Comparison of ENCODE assay signal across 12 mouse cellular contexts in the genomic region with DNA sequence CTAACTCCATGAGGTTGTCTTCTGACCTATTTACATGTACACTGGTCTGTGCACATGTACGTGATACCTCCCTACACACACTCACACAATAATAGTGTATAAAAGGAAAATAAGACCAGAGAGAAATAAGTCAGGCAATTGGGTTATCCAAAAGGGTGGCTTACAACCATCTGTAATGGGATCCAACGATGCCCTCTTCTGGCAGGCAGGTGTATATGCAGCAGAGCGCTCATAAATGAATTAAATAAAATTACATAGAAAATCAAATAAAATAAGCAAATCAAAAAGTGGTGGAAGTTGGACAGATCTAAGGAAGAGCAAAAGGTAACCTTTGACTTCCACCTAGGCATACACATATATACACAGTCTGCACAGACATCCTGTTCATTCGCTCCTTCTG. TPM values are rescaled to one million over a fixed set of nuclear protein-coding genes. Genes with fewer than 3 reads are reported as not detected.
A peak's percentile ranks its signal among the peaks of the same experiment; 100 is the strongest.
DNase-seq lines count a peak whose midpoint lies in the region; ATAC-seq and TF ChIP-seq lines count a peak whose summit lies in the region.
"Had no signal": no experiment of that assay in that cellular context is flagged by ENCODE, and none has a peak within 500 bp of the region (broad histone marks: within the 10 kb centered on the region; RNA-seq: fewer than 3 reads in every experiment).

No protein-coding gene starts in this region.

- no peak for TF ChIP-seq POLR2A in heart, adult 2 months (IDR thresholded peaks at IDR 0.05; ENCODE audit: insufficient read depth, low read depth, low read length)
- TF ChIP-seq POLR2A in lung, adult 2 months (IDR thresholded peaks at IDR 0.05; ENCODE audit: borderline replicate concordance, extremely low read depth, low read depth, low read length), result no peak

- no peak overlapping the region for H3K27ac ChIP-seq in heart, adult 2 months
- no peak overlapping the region for H3K27ac ChIP-seq in heart, embryonic 12.5 days (ENCODE audit: poor library complexity, severe bottlenecking)
- H3K27ac ChIP-seq: embryonic facial prominence, embryonic 13.5 days; limb, embryonic 12.5 days had no signal

- ATAC-seq in heart, embryonic 12.5 days (ENCODE audit: insufficient number of reproducible peaks, low FRiP score), result no peak

- no peak for DNase-seq in heart, adult 2 months
- DNase-seq in lung, postnatal 14 days, result peak; percentile 1
- no peak for DNase-seq in lung, adult 2 months
- peak; percentile 6 for DNase-seq in R1 (ENCODE audit: low read depth, low spot score)
- peak; percentile 8 for DNase-seq in thymus, postnatal 14 days
- DNase-seq in spleen, adult 18-20 months, result no peak
- no peak for DNase-seq in layer of hippocampus, adult 11-12 months (ENCODE audit: low spot score)
- DNase-seq: right cerebral cortex, adult 18-20 months had no signal

- no peaks in the 10 kb centered on the region for H3K36me3 ChIP-seq in heart, adult 2 months (ENCODE audit: control insufficient read depth, insufficient read depth, low read length)
- peaks cover 22% of the 10 kb centered on the region for H3K36me3 ChIP-seq in heart, embryonic 12.5 days

- no peak overlapping the region for H3K4me3 ChIP-seq in heart, adult 2 months
- H3K4me3 ChIP-seq in heart, embryonic 12.5 days, result no peak overlapping the region
- no peak overlapping the region for H3K4me3 ChIP-seq in lung, adult 2 months (replicated peaks; ENCODE audit: extremely low read depth, low read depth, low read length)
- H3K4me3 ChIP-seq: embryonic facial prominence, embryonic 13.5 days; limb, embryonic 12.5 days had no signal

- no peak overlapping the region for H3K9ac ChIP-seq in heart, adult 2 months (ENCODE audit: low read depth, low read length)
- H3K9ac ChIP-seq in heart, embryonic 12.5 days, result no peak overlapping the region
- H3K9ac ChIP-seq: embryonic facial prominence, embryonic 13.5 days; limb, embryonic 12.5 days had no signal

- H3K27me3 ChIP-seq in heart, adult 2 months (ENCODE audit: control insufficient read depth, insufficient read depth, low read length), result no peaks in the 10 kb centered on the region
- no peaks in the 10 kb centered on the region for H3K27me3 ChIP-seq in heart, embryonic 12.5 days (replicated peaks)
- H3K27me3 ChIP-seq: embryonic facial prominence, embryonic 13.5 days; limb, embryonic 12.5 days had no signal

- no peak for TF ChIP-seq EP300 in heart, adult 2 months (IDR thresholded peaks at IDR 0.05; ENCODE audit: insufficient read depth, low read depth, low read length)

- intact Hi-C loops in heart, adult 2 months (cut with DNase I), result no loop called here

- H3K4me2 ChIP-seq in heart, embryonic 12.5 days, result no peak overlapping the region
- H3K4me2 ChIP-seq: embryonic facial prominence, embryonic 13.5 days; limb, embryonic 12.5 days had no signal

- H3K4me1 ChIP-seq in heart, adult 2 months (ENCODE audit: control insufficient read depth, insufficient read depth, low read length), result no peaks in the 10 kb centered on the region
- H3K4me1 ChIP-seq in heart, embryonic 12.5 days (replicated peaks), result no peaks in the 10 kb centered on the region
- H3K4me1 ChIP-seq in lung, adult 2 months (ENCODE audit: control insufficient read depth, insufficient read depth, low read length), result no peaks in the 10 kb centered on the region
- H3K4me1 ChIP-seq: embryonic facial prominence, embryonic 13.5 days; limb, embryonic 12.5 days had no signal

- TF ChIP-seq CTCF in heart, adult 2 months (IDR thresholded peaks at IDR 0.05), result peak; percentile 65
- TF ChIP-seq CTCF in lung, adult 2 months (IDR thresholded peaks at IDR 0.05; ENCODE audit: insufficient read depth, low read length), result no peak

- no peaks in the 10 kb centered on the region for H3K79me2 ChIP-seq in heart, adult 2 months (replicated peaks; ENCODE audit: control insufficient read depth, insufficient read depth, low read length)

- 66% methylated on average over 4 of the region's 4 CpGs for WGBS in heart, adult 2 months
- WGBS in heart, embryonic 12.5 days, result 52% methylated on average over 4 of the region's 4 CpGs
- WGBS in lung, adult 2 months, result 58% methylated on average over 4 of the region's 4 CpGs

- H3K9me3 ChIP-seq in heart, embryonic 12.5 days (replicated peaks), result no peaks in the 10 kb centered on the region
- H3K9me3 ChIP-seq: embryonic facial prominence, embryonic 13.5 days; limb, embryonic 12.5 days had no signal

RNA-seq across cellular contexts. Expression of gene Akap14, which starts 10.8 kb away (rescaled TPM):
- total RNA-seq in heart, adult 2 months (2021), result not detected
- polyA plus RNA-seq in heart, adult 2 months (2012; rRNA removed), result 0.08 TPM in 1 of 2 replicates, not detected in the other
- not detected in 2 replicates for polyA plus RNA-seq in heart, embryonic 12.5 days (2016; fragmentation: Nextera tagmentation; extraction: Ambion mirVana)
- 4.0 and 4.4 TPM in 2 replicates for polyA plus RNA-seq in lung, adult 2 months (2012; rRNA removed)
- polyA plus RNA-seq: embryonic facial prominence, embryonic 13.5 days; heart, embryonic 16.5 days; limb, embryonic 12.5 days had no signal

RNA-seq across cellular contexts. Expression of gene Nkap, which starts 31.2 kb away (rescaled TPM):
- total RNA-seq in heart, adult 2 months (2021), result 1 to 10 TPM; 8.8 TPM
- polyA plus RNA-seq in heart, adult 2 months (2012; rRNA removed), result 1.6 and 3.0 TPM in 2 replicates
- 14.9 and 16.1 TPM in 2 replicates for polyA plus RNA-seq in heart, embryonic 12.5 days (2016; fragmentation: Nextera tagmentation; extraction: Ambion mirVana)
- 2.3 and 2.9 TPM in 2 replicates for polyA plus RNA-seq in lung, adult 2 months (2012; rRNA removed)

RNA-seq across cellular contexts. Expression of gene Ndufa1, which starts 33.1 kb away (rescaled TPM):
- 100 to 1,000 TPM; 816 to 925 TPM for total RNA-seq in heart, adult 2 months (2021)
- 1,094 and 1,413 TPM in 2 replicates for polyA plus RNA-seq in heart, adult 2 months (2012; rRNA removed)
- polyA plus RNA-seq in heart, embryonic 12.5 days (2016; fragmentation: Nextera tagmentation; extraction: Ambion mirVana), result 551 and 581 TPM in 2 replicates
- 175 and 198 TPM in 2 replicates for polyA plus RNA-seq in lung, adult 2 months (2012; rRNA removed)

RNA-seq across cellular contexts. Expression of gene Rnf113a1, which starts 33.2 kb away (rescaled TPM):
- 1 to 10 TPM; 1.8 to 2.2 TPM for total RNA-seq in heart, adult 2 months (2021)
- 1.5 TPM in 2 replicates for polyA plus RNA-seq in heart, adult 2 months (2012; rRNA removed)
- polyA plus RNA-seq in heart, embryonic 12.5 days (2016; fragmentation: Nextera tagmentation; extraction: Ambion mirVana), result 7.5 and 7.7 TPM in 2 replicates
- polyA plus RNA-seq in lung, adult 2 months (2012; rRNA removed), result 1.9 and 2.1 TPM in 2 replicates

RNA-seq across cellular contexts. Expression of gene Upf3b, which starts 47.7 kb away (rescaled TPM):
- 1 to 10 TPM; 6.6 to 6.7 TPM for total RNA-seq in heart, adult 2 months (2021)
- 2.6 and 4.5 TPM in 2 replicates for polyA plus RNA-seq in heart, adult 2 months (2012; rRNA removed)
- 13.7 and 14.3 TPM in 2 replicates for polyA plus RNA-seq in heart, embryonic 12.5 days (2016; fragmentation: Nextera tagmentation; extraction: Ambion mirVana)
- polyA plus RNA-seq in lung, adult 2 months (2012; rRNA removed), result 2.9 and 4.7 TPM in 2 replicates

Comparison
In these comparisons a context has a peak if more than half of its experiments do, and no peak if none do; other contexts are left out.
1. DNase-seq: peak in lung, postnatal 14 days (single experiment), R1 (single experiment) and thymus, postnatal 14 days (single experiment); none in heart, adult 2 months (0 of 2), lung, adult 2 months (single experiment), spleen, adult 18-20 months (0 of 2) and layer of hippocampus, adult 11-12 months (single experiment).